ENCODE assay signal across 24 mouse cellular contexts in genomic region chr11:4401251-4401650, GRCm38 (mm10). TPM values are rescaled to one million over a fixed set of nuclear protein-coding genes. Genes with fewer than 3 reads are reported as not detected.
A peak's percentile ranks its signal among the peaks of the same experiment; 100 is the strongest.
DNase-seq lines count a peak whose midpoint lies in the region; ATAC-seq and TF ChIP-seq lines count a peak whose summit lies in the region.
"Had no signal": no experiment of that assay in that cellular context is flagged by ENCODE, and none has a peak within 500 bp of the region (broad histone marks: within the 10 kb centered on the region; RNA-seq: fewer than 3 reads in every experiment).

No protein-coding gene starts in this region.

- 0 out of 2 replicates have a peak overlapping the region, but pooled peaks have one; percentile 8 for H3K27ac ChIP-seq in heart, postnatal 0 days (ENCODE audit: low read depth)
- H3K27ac ChIP-seq in liver, postnatal 0 days (ENCODE audit: low read depth): no peak overlapping the region
- H3K27ac ChIP-seq in hindbrain, embryonic 12.5 days: no peak overlapping the region
- H3K27ac ChIP-seq: embryonic facial prominence, embryonic 13.5 days; forebrain, embryonic 10.5 days; forebrain, embryonic 15.5 days; heart, embryonic 10.5 days; hindbrain, embryonic 14.5 days; intestine, embryonic 15.5 days had no signal

- 33% methylated on average over 5 of the region's 5 CpGs for WGBS in heart, postnatal 0 days
- 56% methylated on average over 5 of the region's 5 CpGs for WGBS in liver, postnatal 0 days (ENCODE audit: insufficient replicate concordance)
- 61% methylated on average over 5 of the region's 5 CpGs for WGBS in hindbrain, embryonic 12.5 days

- no peaks in the 10 kb centered on the region for H3K27me3 ChIP-seq in heart, postnatal 0 days (ENCODE audit: control insufficient read depth, insufficient read depth, low read length)
- no peaks in the 10 kb centered on the region for H3K27me3 ChIP-seq in liver, postnatal 0 days (ENCODE audit: insufficient read depth, low read length)
- no peaks in the 10 kb centered on the region for H3K27me3 ChIP-seq in hindbrain, embryonic 12.5 days
- H3K27me3 ChIP-seq: CH12.LX; embryonic facial prominence, embryonic 13.5 days; forebrain, embryonic 15.5 days; intestine, embryonic 15.5 days had no signal

- H3K4me3 ChIP-seq in heart, postnatal 0 days (ENCODE audit: low read depth, low read length): no peak overlapping the region
- no peak overlapping the region for H3K4me3 ChIP-seq in liver, postnatal 0 days (ENCODE audit: low read depth, low read length)
- no peak overlapping the region for H3K4me3 ChIP-seq in hindbrain, embryonic 12.5 days
- H3K4me3 ChIP-seq: embryonic facial prominence, embryonic 13.5 days; forebrain, embryonic 10.5 days; forebrain, embryonic 15.5 days; heart, embryonic 10.5 days; intestine, embryonic 15.5 days had no signal

- no peaks in the 10 kb centered on the region for H3K9me3 ChIP-seq in heart, postnatal 0 days (replicated peaks; ENCODE audit: control insufficient read depth, low read length)
- H3K9me3 ChIP-seq in liver, postnatal 0 days (ENCODE audit: low read length): no peaks in the 10 kb centered on the region
- no peaks in the 10 kb centered on the region for H3K9me3 ChIP-seq in hindbrain, embryonic 12.5 days (replicated peaks)
- H3K9me3 ChIP-seq: embryonic facial prominence, embryonic 13.5 days; forebrain, embryonic 10.5 days; forebrain, embryonic 15.5 days; heart, embryonic 10.5 days; intestine, embryonic 15.5 days had no signal

- H3K36me3 ChIP-seq in heart, postnatal 0 days (replicated peaks; ENCODE audit: control insufficient read depth, insufficient read depth, low read length): no peaks in the 10 kb centered on the region
- H3K36me3 ChIP-seq in liver, postnatal 0 days (replicated peaks; ENCODE audit: insufficient read depth, low read length): no peaks in the 10 kb centered on the region
- no peaks in the 10 kb centered on the region for H3K36me3 ChIP-seq in hindbrain, embryonic 12.5 days
- H3K36me3 ChIP-seq: embryonic facial prominence, embryonic 13.5 days; forebrain, embryonic 10.5 days; forebrain, embryonic 15.5 days; heart, embryonic 10.5 days; intestine, embryonic 15.5 days had no signal

- H3K4me2 ChIP-seq in heart, postnatal 0 days (ENCODE audit: low read depth, low read length): no peak overlapping the region
- H3K4me2 ChIP-seq in liver, postnatal 0 days (ENCODE audit: low read depth, low read length): no peak overlapping the region
- H3K4me2 ChIP-seq in hindbrain, embryonic 12.5 days (replicated peaks): no peak overlapping the region
- H3K4me2 ChIP-seq: embryonic facial prominence, embryonic 13.5 days; forebrain, embryonic 15.5 days; hindbrain, embryonic 14.5 days; intestine, embryonic 15.5 days had no signal

- TF ChIP-seq CTCF in heart, postnatal 0 days (IDR thresholded peaks at IDR 0.05; ENCODE audit: low read depth): no peak
- TF ChIP-seq CTCF in liver, postnatal 0 days (IDR thresholded peaks at IDR 0.05; ENCODE audit: low read depth): no peak

- no peak for ATAC-seq in heart, postnatal 0 days (ENCODE audit: insufficient read depth, low read depth)
- ATAC-seq in liver, postnatal 0 days: no peak
- no peak for ATAC-seq in hindbrain, embryonic 12.5 days (ENCODE audit: low FRiP score)
- ATAC-seq: forebrain, embryonic 15.5 days; intestine, embryonic 15.5 days had no signal

- H3K9ac ChIP-seq in heart, postnatal 0 days (replicated peaks; ENCODE audit: low read depth, low read length): no peak overlapping the region
- H3K9ac ChIP-seq in liver, postnatal 0 days (replicated peaks): no peak overlapping the region
- H3K9ac ChIP-seq in hindbrain, embryonic 12.5 days: no peak overlapping the region
- H3K9ac ChIP-seq: embryonic facial prominence, embryonic 13.5 days; forebrain, embryonic 15.5 days; hindbrain, embryonic 14.5 days; intestine, embryonic 15.5 days had no signal

- no peak for TF ChIP-seq EP300 in heart, postnatal 0 days (IDR thresholded peaks at IDR 0.05; ENCODE audit: low read depth)
- TF ChIP-seq EP300 in liver, postnatal 0 days (IDR thresholded peaks at IDR 0.05; ENCODE audit: low read depth): no peak

- no peaks in the 10 kb centered on the region for H3K4me1 ChIP-seq in heart, postnatal 0 days (ENCODE audit: control insufficient read depth, insufficient read depth)
- H3K4me1 ChIP-seq in liver, postnatal 0 days (ENCODE audit: insufficient read depth): no peaks in the 10 kb centered on the region
- no peaks in the 10 kb centered on the region for H3K4me1 ChIP-seq in hindbrain, embryonic 12.5 days
- H3K4me1 ChIP-seq: embryonic facial prominence, embryonic 13.5 days; forebrain, embryonic 15.5 days; intestine, embryonic 15.5 days had no signal

- DNase-seq in heart, postnatal 0 days (ENCODE audit: low spot score): no peak
- no peak for DNase-seq in heart, adult 8-10 months (ENCODE audit: low spot score)
- DNase-seq in 3T3-L1 (ENCODE audit: low read depth, low spot score): peak; percentile 88
- peak; percentile 58 for DNase-seq in Muller cell, postnatal 12 days (ENCODE audit: inconsistent ontology term)
- peak; percentile 61 for DNase-seq in fibroblast of lung, adult 2 months (ENCODE audit: low read depth)
- DNase-seq in liver, postnatal 0 days: no peak
- no peak for DNase-seq in ovary, postnatal 10 days (ENCODE audit: low spot score)
- DNase-seq: adrenal gland, adult 2 months; cerebellum, adult 11-12 months; cerebellum, adult 9-10 months; cerebellum, postnatal 25 days; gastrocnemius, postnatal 36 days; heart, adult 11 months; heart, postnatal 14 days; kidney, adult 18-20 months had no signal

RNA-seq across cellular contexts. Expression of gene Hormad2, which starts 39.7 kb away (rescaled TPM):
- 1.4 TPM in 1 of 2 replicates, not detected in the other for total RNA-seq in heart, postnatal 0 days (2014; rRNA removed; ENCODE audit: low replicate concordance)
- polyA plus RNA-seq in heart, postnatal 0 days (2015; fragmentation: Nextera tagmentation; extraction: Ambion mirVana): 0.11 TPM in 1 of 2 replicates, not detected in the other
- total RNA-seq in heart, adult 8-10 months (2022): not detected
- polyA plus RNA-seq in liver, postnatal 0 days (2015; fragmentation: Nextera tagmentation; extraction: Ambion mirVana): 0.24 and 0.29 TPM in 2 replicates
- 0.10 and 0.61 TPM in 2 replicates for polyA plus RNA-seq in hindbrain, embryonic 12.5 days (2016; fragmentation: Nextera tagmentation; extraction: Ambion mirVana)
- total RNA-seq: CH12.LX; gastrocnemius, adult 8-10 months; gastrocnemius, postnatal 36 days; heart, postnatal 14 days had no signal
- polyA plus RNA-seq: adrenal gland, adult 2 months; embryonic facial prominence, embryonic 13.5 days; forebrain, embryonic 15.5 days had no signal

Comparison
In these comparisons a context has a peak if more than half of its experiments do, and no peak if none do; other contexts are left out.
1. DNase-seq: peak in 3T3-L1 (single experiment), Muller cell, postnatal 12 days (single experiment) and fibroblast of lung, adult 2 months (single experiment); none in heart, postnatal 0 days (single experiment), heart, adult 8-10 months (single experiment), liver, postnatal 0 days (single experiment) and ovary, postnatal 10 days (single experiment).